Mouse (Mus musculus) neural tube, embryonic 12.5 days (tissue): Measurements from ENCODE around the gene Leap2. TPM values are rescaled to one million over a fixed set of nuclear protein-coding genes. Genes with fewer than 3 reads are reported as not detected.
A peak's percentile ranks its signal among the peaks of the same experiment; 100 is the strongest.

Experiments
- ATAC-seq: fragments of 200-750 bp; cut with Nextera tagmentation; 2 replicates; pipeline ENCODE4 v1.8.0; 2017; ENCODE audit warnings: low read depth, mild to moderate bottlenecking, moderate TSS enrichment, moderate library complexity; ENCODE audit not compliant: low FRiP score
- H3K27ac ChIP-seq: fragments of 300-500 bp; sonication (generic); 2 replicates; pipeline ENCODE4 v1.5.1; 2016
- H3K27me3 ChIP-seq: fragments of 300-500 bp; sonication (generic); replicated peaks from 2 replicates; pipeline ENCODE4 v1.6.1; 2016; ENCODE audit warnings: mild to moderate bottlenecking
- H3K36me3 ChIP-seq: fragments of 300-500 bp; sonication (generic); 2 replicates; pipeline ENCODE4 v1.6.1; 2016; ENCODE audit warnings: mild to moderate bottlenecking
- H3K4me1 ChIP-seq: fragments of 300-500 bp; sonication (generic); 2 replicates; pipeline ENCODE4 v1.6.1; 2016
- H3K4me2 ChIP-seq: fragments of 300-500 bp; sonication (generic); replicated peaks from 2 replicates; pipeline ENCODE4 v1.6.1; 2016; ENCODE audit warnings: mild to moderate bottlenecking
- H3K4me3 ChIP-seq: fragments of 300-500 bp; sonication (generic); 2 replicates; pipeline ENCODE4 v1.5.1; 2016
- H3K9ac ChIP-seq: fragments of 300-500 bp; sonication (generic); 2 replicates; pipeline ENCODE4 v1.6.1; 2016; ENCODE audit warnings: mild to moderate bottlenecking
- H3K9me3 ChIP-seq: fragments of 300-500 bp; sonication (generic); 2 replicates; pipeline ENCODE4 v1.6.1; 2016; ENCODE audit warnings: mild to moderate bottlenecking
- WGBS: fragments of 180-500 bp; shearing (Covaris S2); methylation state at CpG from one replicate; pipeline ENCODE4 v1.1.7; 2016; 5-methylcytosine and 5-hydroxymethylcytosine counted together
- polyA plus RNA-seq: library from polyadenylated mRNA; unstranded; fragments of >200 nt; fragmentation: Nextera tagmentation; extraction: Ambion mirVana; gene quantifications from 2 replicates; pipeline ENCODE4 v1.2.1, GENCODE M21; 2016

Leap2 gene
- polyA plus RNA-seq, 1 experiment from 2014 or later, result not detected

- H3K27me3 ChIP-seq, result peaks cover 48% of the 10 kb centered on the region
- H3K4me3 ChIP-seq, result peak within 1 kb of the TSS; percentile 45
- H3K36me3 ChIP-seq, result no peaks in the 10 kb centered on the region
- no peak for ATAC-seq
- H3K9ac ChIP-seq, result peak within 1 kb of the TSS; percentile 60
- H3K4me1 ChIP-seq, result peaks cover 7% of the 10 kb centered on the region
- H3K9me3 ChIP-seq, result no peaks in the 10 kb centered on the region
- peak within 1 kb of the TSS; percentile 80 for H3K4me2 ChIP-seq
- H3K27ac ChIP-seq, result no peak within 1 kb of the TSS
- 3% methylated on average over 42 of the region's 42 CpGs for WGBS
Measured at GRCm38 (mm10) chr11:53456474-53457371, 33.8 kb upstream of the Leap2 start, which contains the start of the genes Gm10447 and Shroom1. Gene Gm10447 (minus strand): TSS chr11:53457110. Gene Shroom1 (plus strand): TSS chr11:53457205.

GRCm38 (mm10) chr11:53453031-53453430, 30.1 kb upstream of the Leap2 start:
- Histone ChIP-seq H3K27ac (no peak overlapping the region), H3K9ac (no peak overlapping the region), H3K27me3 (peaks cover 28% of the 10 kb centered on the region), H3K9me3 (no peaks in the 10 kb centered on the region), H3K4me2 (no peak overlapping the region), H3K36me3 (no peaks in the 10 kb centered on the region), H3K4me3 (no peak overlapping the region), H3K4me1 (peaks cover 7% of the 10 kb centered on the region)
- ATAC-seq, result no peak
- 86% methylated on average over 5 of the region's 5 CpGs for WGBS

- no peaks in the 10 kb centered on the region for H3K36me3 ChIP-seq
- no peak overlapping the region for H3K9ac ChIP-seq
- WGBS, result 97% methylated on average over 9 of the region's 9 CpGs
- no peaks in the 10 kb centered on the region for H3K9me3 ChIP-seq
- no peak overlapping the region for H3K4me2 ChIP-seq
- peaks cover 22% of the 10 kb centered on the region for H3K27me3 ChIP-seq
- H3K4me3 ChIP-seq, result no peak overlapping the region
- ATAC-seq, result no peak
- peaks cover 7% of the 10 kb centered on the region for H3K4me1 ChIP-seq
- H3K27ac ChIP-seq, result no peak overlapping the region
Measured at GRCm38 (mm10) chr11:53452396-53452795, 29.4 kb upstream of the Leap2 start.

- H3K27me3 ChIP-seq, result peaks cover 13% of the 10 kb centered on the region
Measured at GRCm38 (mm10) chr11:53451361-53451760, 28.4 kb upstream of the Leap2 start.

GRCm38 (mm10) chr11:53450070-53450705, 27.2 kb upstream of the Leap2 start:
- 61% methylated on average over 15 of the region's 15 CpGs for WGBS
- H3K27ac ChIP-seq, result no peak overlapping the region
- 0 out of 2 replicates have a peak, but pooled peaks cover 5% of the 10 kb centered on the region for H3K27me3 ChIP-seq
- H3K36me3 ChIP-seq, result no peaks in the 10 kb centered on the region
- no peaks in the 10 kb centered on the region for H3K9me3 ChIP-seq
- no peak for ATAC-seq
- H3K4me1 ChIP-seq, result no peaks in the 10 kb centered on the region
- no peak overlapping the region for H3K9ac ChIP-seq
- H3K4me2 ChIP-seq, result no peak overlapping the region
- no peak overlapping the region for H3K4me3 ChIP-seq

More at GRCm38 (mm10) chr11:53451361-53451760, 28.4 kb upstream of the Leap2 start:
- Histone ChIP-seq H3K9me3 (no peaks in the 10 kb centered on the region), H3K9ac (no peak overlapping the region), H3K4me1 (no peaks in the 10 kb centered on the region), H3K27ac (no peak overlapping the region), H3K4me2 (no peak overlapping the region), H3K4me3 (no peak overlapping the region), H3K36me3 (no peaks in the 10 kb centered on the region)
- no peak for ATAC-seq
- WGBS, result 74% methylated on average over 2 of the region's 2 CpGs

- H3K9me3 ChIP-seq, result no peaks in the 10 kb centered on the region
- H3K27ac ChIP-seq, result no peak overlapping the region
- no peaks in the 10 kb centered on the region for H3K36me3 ChIP-seq
- no peak overlapping the region for H3K4me3 ChIP-seq
- 84% methylated on average over 1 of the region's 1 CpGs for WGBS
- no peaks in the 10 kb centered on the region for H3K4me1 ChIP-seq
- ATAC-seq, result no peak
- H3K4me2 ChIP-seq, result no peak overlapping the region
- H3K9ac ChIP-seq, result no peak overlapping the region
- H3K27me3 ChIP-seq, result no peaks in the 10 kb centered on the region
Measured at GRCm38 (mm10) chr11:53448529-53448928, 25.6 kb upstream of the Leap2 start.

- WGBS, result 86% methylated on average over 8 of the region's 8 CpGs
- H3K27me3 ChIP-seq, result no peaks in the 10 kb centered on the region
- H3K36me3 ChIP-seq, result no peaks in the 10 kb centered on the region
- H3K9me3 ChIP-seq, result no peaks in the 10 kb centered on the region
- no peak overlapping the region for H3K9ac ChIP-seq
- ATAC-seq, result no peak
- H3K27ac ChIP-seq, result no peak overlapping the region
- H3K4me3 ChIP-seq, result no peak overlapping the region
- no peaks in the 10 kb centered on the region for H3K4me1 ChIP-seq
- no peak overlapping the region for H3K4me2 ChIP-seq
Measured at GRCm38 (mm10) chr11:53447996-53448395, 25.0 kb upstream of the Leap2 start.

- H3K27ac ChIP-seq, result no peak overlapping the region
- H3K36me3 ChIP-seq, result no peaks in the 10 kb centered on the region
- no peaks in the 10 kb centered on the region for H3K9me3 ChIP-seq
- no peak overlapping the region for H3K4me2 ChIP-seq
- 91% methylated on average over 13 of the region's 13 CpGs for WGBS
- ATAC-seq, result no peak
- no peak overlapping the region for H3K4me3 ChIP-seq
- H3K4me1 ChIP-seq, result no peaks in the 10 kb centered on the region
- H3K27me3 ChIP-seq, result no peaks in the 10 kb centered on the region
- H3K9ac ChIP-seq, result no peak overlapping the region
Measured at GRCm38 (mm10) chr11:53446183-53446582, 23.2 kb upstream of the Leap2 start.

- Histone ChIP-seq H3K4me1 (no peaks in the 10 kb centered on the region), H3K27ac (no peak overlapping the region), H3K4me2 (no peak overlapping the region), H3K4me3 (no peak overlapping the region), H3K9me3 (no peaks in the 10 kb centered on the region), H3K36me3 (no peaks in the 10 kb centered on the region), H3K9ac (no peak overlapping the region), H3K27me3 (no peaks in the 10 kb centered on the region)
- 71% methylated on average over 13 of the region's 13 CpGs for WGBS
- ATAC-seq, result no peak
Measured at GRCm38 (mm10) chr11:53445562-53445961, 22.6 kb upstream of the Leap2 start.

GRCm38 (mm10) chr11:53443861-53444260, 20.9 kb upstream of the Leap2 start:
- Histone ChIP-seq H3K9ac (no peak overlapping the region), H3K36me3 (no peaks in the 10 kb centered on the region), H3K4me1 (no peaks in the 10 kb centered on the region), H3K4me2 (no peak overlapping the region), H3K9me3 (no peaks in the 10 kb centered on the region), H3K27me3 (no peaks in the 10 kb centered on the region), H3K27ac (no peak overlapping the region), H3K4me3 (no peak overlapping the region)
- 43% methylated on average over 6 of the region's 6 CpGs for WGBS
- no peak for ATAC-seq

GRCm38 (mm10) chr11:53441921-53442320, 19.0 kb upstream of the Leap2 start:
- H3K4me1 ChIP-seq, result no peaks in the 10 kb centered on the region
- ATAC-seq, result no peak
- H3K27me3 ChIP-seq, result no peaks in the 10 kb centered on the region
- no peak overlapping the region for H3K4me3 ChIP-seq
- H3K36me3 ChIP-seq, result no peaks in the 10 kb centered on the region
- 56% methylated on average over 12 of the region's 12 CpGs for WGBS
- no peak overlapping the region for H3K27ac ChIP-seq
- H3K9ac ChIP-seq, result no peak overlapping the region
- H3K4me2 ChIP-seq, result no peak overlapping the region
- H3K9me3 ChIP-seq, result no peaks in the 10 kb centered on the region

GRCm38 (mm10) chr11:53436338-53436737, 13.4 kb upstream of the Leap2 start:
- 92% methylated on average over 6 of the region's 6 CpGs for WGBS
- Histone ChIP-seq H3K4me1 (no peaks in the 10 kb centered on the region; the same call in 1 of the 2 replicates), H3K36me3 (no peaks in the 10 kb centered on the region), H3K4me3 (no peak overlapping the region), H3K27ac (no peak overlapping the region), H3K4me2 (no peak overlapping the region), H3K27me3 (no peaks in the 10 kb centered on the region), H3K9me3 (no peaks in the 10 kb centered on the region), H3K9ac (no peak overlapping the region)
- no peak for ATAC-seq
